Mouse (Mus musculus) retina, adult 2 months (tissue): ENCODE results near the gene Ppp2r3d.

Experiments
- DNase-seq: peaks from one replicate; pipeline ENCODE4 v3.0.0-alpha.2; 2012; ENCODE audit warnings: low read depth, low spot score

Ppp2r3d gene

DNA sequence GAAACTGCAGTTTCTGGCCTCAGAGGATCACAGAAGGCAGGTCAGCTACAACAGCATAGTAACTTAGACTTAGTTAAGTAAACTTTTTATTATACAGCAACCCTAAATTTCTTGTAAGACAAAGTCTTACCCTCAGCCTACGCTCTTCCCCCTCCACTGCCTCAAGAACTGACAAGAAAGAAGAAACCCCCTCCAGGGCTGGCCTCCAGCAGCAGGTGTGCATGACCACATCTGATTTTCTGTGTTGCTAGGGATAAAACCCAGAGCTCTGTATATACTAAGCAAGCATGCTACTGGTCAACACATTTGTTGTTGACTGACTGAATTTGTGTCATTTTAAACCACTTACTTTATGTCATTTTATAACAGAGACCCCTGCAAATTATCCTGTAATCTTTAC lies 65.1 kb downstream of the Ppp2r3d start:
- DNase-seq: no peak

GRCm38 (mm10) chr9:124408564-124408963 lies 68.1 kb downstream of the Ppp2r3d start:
- DNase-seq: no peak
